Mouse (Mus musculus): ENCODE measurements around the gene Ripor1. TPM values are rescaled to one million over a fixed set of nuclear protein-coding genes. Genes with fewer than 3 reads are reported as not detected.

Ripor1 gene
- polyA plus RNA-seq, 1 experiment from 2014 or later: 19.3 TPM

DNA sequence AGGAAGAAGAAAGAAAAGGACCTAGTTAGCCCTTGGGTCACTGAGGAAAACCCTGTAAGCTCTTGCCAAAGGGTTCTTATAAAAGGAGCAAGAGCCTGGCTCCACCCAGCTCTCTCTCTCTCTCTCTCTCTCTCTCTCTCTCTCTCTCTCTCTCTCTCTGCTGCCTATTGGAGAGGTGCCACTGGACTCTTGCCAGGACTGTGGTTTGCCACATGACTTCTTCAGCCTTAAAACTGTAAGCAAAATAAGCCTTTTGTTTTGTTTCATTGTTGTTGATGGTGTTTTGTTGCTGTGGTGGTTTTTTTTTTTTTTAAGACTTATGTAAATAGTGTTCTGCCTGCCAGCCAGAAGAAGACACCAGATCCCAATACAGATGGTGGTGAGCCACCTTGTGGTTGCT is 31.6 kb upstream of the Ripor1 start:
- Histone ChIP-seq H3K9me3 (ENCODE audit: control insufficient read depth, low read length) (no peaks in the 10 kb centered on the region), H3K27ac (ENCODE audit: low read depth, low read length) (no peak overlapping the region), H3K36me3 (ENCODE audit: control insufficient read depth, insufficient read depth, low read length) (no peaks in the 10 kb centered on the region), H3K27me3 (ENCODE audit: control insufficient read depth, insufficient read depth, low read length) (no peaks in the 10 kb centered on the region), H3K4me1 (ENCODE audit: control insufficient read depth, insufficient read depth, low read length) (no peaks in the 10 kb centered on the region), H3K9ac (ENCODE audit: low read length) (no peak overlapping the region), H3K4me2 (ENCODE audit: low read depth) (no peak overlapping the region), H3K4me3 (ENCODE audit: low read depth, low read length) (no peak overlapping the region)
- ATAC-seq (ENCODE audit: insufficient read depth, low FRiP score, low TSS enrichment): no peak
- DNase-seq (ENCODE audit: low spot score): no peak

DNA sequence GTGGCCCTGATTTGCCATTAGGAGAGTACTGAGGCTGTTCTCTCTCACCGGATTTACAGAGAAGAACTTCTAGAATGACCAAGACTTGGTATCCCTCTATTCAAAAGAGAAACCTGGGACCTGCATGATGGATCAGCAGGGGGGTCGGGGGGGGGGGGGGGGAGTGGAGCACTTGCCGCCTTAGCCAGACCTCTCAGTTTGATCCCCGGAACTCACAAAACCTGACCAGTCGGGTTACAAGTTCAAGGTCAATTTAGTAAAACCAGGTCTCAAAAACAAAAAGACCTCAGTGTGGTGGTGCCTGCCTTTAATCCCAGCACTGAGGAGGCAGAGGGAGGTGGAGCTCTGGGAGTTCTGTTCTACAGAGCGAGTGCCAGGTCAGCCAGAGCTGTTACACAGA is 30.3 kb upstream of the Ripor1 start:
- H3K4me2 ChIP-seq (ENCODE audit: low read depth): no peak overlapping the region
- no peak overlapping the region for H3K9ac ChIP-seq (ENCODE audit: low read length)
- DNase-seq (ENCODE audit: low spot score) (no peak), ATAC-seq (ENCODE audit: insufficient read depth, low FRiP score, low TSS enrichment) (no peak)
- no peaks in the 10 kb centered on the region for H3K36me3 ChIP-seq (ENCODE audit: control insufficient read depth, insufficient read depth, low read length)
- no peak overlapping the region for H3K27ac ChIP-seq (ENCODE audit: low read depth, low read length)
- H3K4me3 ChIP-seq (ENCODE audit: low read depth, low read length): no peak overlapping the region
- 51% methylated on average over 5 of the region's 6 CpGs for WGBS
- H3K27me3 ChIP-seq (ENCODE audit: control insufficient read depth, insufficient read depth, low read length): no peaks in the 10 kb centered on the region
- no peaks in the 10 kb centered on the region for H3K4me1 ChIP-seq (ENCODE audit: control insufficient read depth, insufficient read depth, low read length)
- no peaks in the 10 kb centered on the region for H3K9me3 ChIP-seq (ENCODE audit: control insufficient read depth, low read length)

- no peak for ATAC-seq (ENCODE audit: insufficient read depth, low FRiP score, low TSS enrichment)
- no peaks in the 10 kb centered on the region for H3K4me1 ChIP-seq (ENCODE audit: control insufficient read depth, insufficient read depth, low read length)
- H3K9me3 ChIP-seq (ENCODE audit: control insufficient read depth, low read length): no peaks in the 10 kb centered on the region
- no peak overlapping the region for H3K4me2 ChIP-seq (ENCODE audit: low read depth)
- no peaks in the 10 kb centered on the region for H3K27me3 ChIP-seq (ENCODE audit: control insufficient read depth, insufficient read depth, low read length)
- no peak overlapping the region for H3K4me3 ChIP-seq (ENCODE audit: low read depth, low read length)
- H3K9ac ChIP-seq (ENCODE audit: low read length): no peak overlapping the region
- no peak for DNase-seq (ENCODE audit: low spot score)
- WGBS: 76% methylated on average over 3 of the region's 3 CpGs
- H3K36me3 ChIP-seq (ENCODE audit: control insufficient read depth, insufficient read depth, low read length): no peaks in the 10 kb centered on the region
- H3K27ac ChIP-seq (ENCODE audit: low read depth, low read length): no peak overlapping the region
These were observed 29.5 kb upstream of the Ripor1 start for GRCm38 (mm10) chr8:105575538-105575937.

DNA sequence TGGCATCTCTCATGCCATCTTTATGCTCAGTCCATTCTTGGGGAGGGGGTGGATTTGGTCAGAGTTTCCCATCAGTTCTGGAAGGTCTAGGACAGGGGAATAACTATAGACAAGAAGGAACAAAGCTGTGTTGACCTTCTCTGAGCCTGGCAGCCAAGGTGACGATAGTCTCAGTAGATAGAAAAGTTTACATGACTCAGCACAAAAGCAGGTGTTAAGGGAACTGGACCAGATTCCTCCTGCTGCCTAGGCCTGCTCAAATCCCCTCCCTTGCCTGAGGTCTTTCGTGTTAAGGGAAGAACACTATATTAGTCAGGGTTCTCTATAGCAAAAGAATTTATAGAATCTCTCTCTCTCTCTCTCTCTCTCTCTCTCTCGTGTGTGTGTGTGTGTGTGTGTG is 25.3 kb upstream of the Ripor1 start:
- DNase-seq (ENCODE audit: low spot score) (no peak), ATAC-seq (ENCODE audit: insufficient read depth, low FRiP score, low TSS enrichment) (no peak)
- H3K4me3 ChIP-seq (ENCODE audit: low read depth, low read length): no peak overlapping the region
- no peaks in the 10 kb centered on the region for H3K9me3 ChIP-seq (ENCODE audit: control insufficient read depth, low read length)
- H3K4me1 ChIP-seq (ENCODE audit: control insufficient read depth, insufficient read depth, low read length): no peaks in the 10 kb centered on the region
- no peaks in the 10 kb centered on the region for H3K36me3 ChIP-seq (ENCODE audit: control insufficient read depth, insufficient read depth, low read length)
- no peaks in the 10 kb centered on the region for H3K27me3 ChIP-seq (ENCODE audit: control insufficient read depth, insufficient read depth, low read length)
- H3K9ac ChIP-seq (ENCODE audit: low read length): no peak overlapping the region
- no peak overlapping the region for H3K4me2 ChIP-seq (ENCODE audit: low read depth)
- 72% methylated on average over 3 of the region's 3 CpGs for WGBS
- H3K27ac ChIP-seq (ENCODE audit: low read depth, low read length): no peak overlapping the region

DNA sequence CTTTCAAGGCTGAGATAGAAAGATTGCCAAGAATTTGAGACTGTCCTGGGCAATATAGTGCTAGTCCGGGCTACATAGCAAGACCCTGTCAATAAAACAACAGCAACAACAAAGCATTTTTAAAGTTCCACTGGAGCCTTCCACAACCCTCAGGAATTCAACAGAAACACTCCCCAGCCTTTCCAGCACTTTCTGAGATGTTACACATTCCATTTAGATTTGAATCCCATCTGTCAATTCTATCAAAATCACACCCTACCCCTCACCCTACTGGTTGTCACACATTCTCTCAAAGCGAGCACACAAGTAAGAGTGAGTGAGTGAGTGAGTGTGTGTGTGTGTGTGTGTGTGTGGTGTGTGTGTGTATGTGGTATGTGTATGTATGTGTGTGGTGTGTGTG is 12.6 kb upstream of the Ripor1 start:
- Histone ChIP-seq H3K4me3 (ENCODE audit: low read depth, low read length) (no peak overlapping the region), H3K36me3 (ENCODE audit: control insufficient read depth, insufficient read depth, low read length) (no peaks in the 10 kb centered on the region), H3K4me2 (ENCODE audit: low read depth) (no peak overlapping the region), H3K9me3 (ENCODE audit: control insufficient read depth, low read length) (no peaks in the 10 kb centered on the region), H3K27me3 (ENCODE audit: control insufficient read depth, insufficient read depth, low read length) (no peaks in the 10 kb centered on the region), H3K4me1 (ENCODE audit: control insufficient read depth, insufficient read depth, low read length) (no peaks in the 10 kb centered on the region), H3K27ac (ENCODE audit: low read depth, low read length) (no peak overlapping the region), H3K9ac (ENCODE audit: low read length) (no peak overlapping the region)
- 93% methylated on average over 2 of the region's 2 CpGs for WGBS
- DNase-seq (ENCODE audit: low spot score) (no peak), ATAC-seq (ENCODE audit: insufficient read depth, low FRiP score, low TSS enrichment) (no peak)

- Histone ChIP-seq H3K9ac (ENCODE audit: low read length) (no peak overlapping the region), H3K4me1 (ENCODE audit: control insufficient read depth, insufficient read depth, low read length) (no peaks in the 10 kb centered on the region), H3K4me3 (ENCODE audit: low read depth, low read length) (no peak overlapping the region), H3K36me3 (ENCODE audit: control insufficient read depth, insufficient read depth, low read length) (no peaks in the 10 kb centered on the region), H3K9me3 (ENCODE audit: control insufficient read depth, low read length) (no peaks in the 10 kb centered on the region), H3K27ac (ENCODE audit: low read depth, low read length) (no peak overlapping the region), H3K27me3 (ENCODE audit: control insufficient read depth, insufficient read depth, low read length) (no peaks in the 10 kb centered on the region), H3K4me2 (ENCODE audit: low read depth) (peak overlapping the region; percentile 22)
- WGBS: 26% methylated on average over 15 of the region's 15 CpGs
- DNase-seq (ENCODE audit: low spot score) (peak; percentile 48), ATAC-seq (ENCODE audit: insufficient read depth, low FRiP score, low TSS enrichment) (no peak)
These were observed 11.2 kb upstream of the Ripor1 start for GRCm38 (mm10) chr8:105593859-105594258.

DNA sequence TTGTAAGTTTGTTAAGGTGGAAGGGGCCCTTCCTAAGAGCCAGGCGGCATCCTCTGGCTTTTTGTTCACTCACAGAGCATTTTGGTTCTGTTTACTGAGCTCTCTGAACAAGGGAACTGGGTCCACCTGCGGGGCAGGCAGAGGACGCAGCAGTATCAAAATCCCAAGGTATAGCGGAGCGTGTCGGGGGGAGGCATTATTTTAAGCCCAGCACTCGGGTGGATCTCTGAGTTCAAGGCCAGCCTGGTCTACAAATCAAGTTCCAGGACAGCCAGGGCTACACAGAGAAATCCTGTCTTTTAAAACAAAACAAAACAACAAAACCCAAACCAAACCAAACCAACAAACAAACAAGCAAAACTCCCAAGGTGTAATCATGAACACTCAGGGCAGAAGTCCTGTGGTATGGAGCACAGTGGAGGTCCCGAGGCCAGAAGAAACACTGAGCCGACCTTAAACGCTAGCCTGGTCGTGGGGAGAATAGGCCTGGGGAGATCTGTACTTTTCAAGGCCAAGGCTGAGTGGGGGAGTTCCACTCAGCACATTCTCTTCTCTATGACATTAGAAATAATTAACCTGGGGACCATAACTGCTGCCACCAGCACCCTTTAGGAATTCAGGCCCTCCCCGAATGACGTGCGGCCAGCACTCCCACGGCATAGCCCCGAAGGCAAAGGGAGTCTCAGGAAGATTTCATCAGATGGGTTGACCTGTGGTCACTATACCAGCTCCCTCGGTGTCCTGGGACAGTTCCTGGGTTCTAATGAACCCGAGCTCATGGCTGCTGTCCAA is 10.4 kb upstream of the Ripor1 start:
- Histone ChIP-seq H3K9ac (ENCODE audit: low read length) (no peak overlapping the region), H3K4me1 (ENCODE audit: control insufficient read depth, insufficient read depth, low read length) (no peaks in the 10 kb centered on the region), H3K9me3 (ENCODE audit: control insufficient read depth, low read length) (no peaks in the 10 kb centered on the region), H3K27ac (ENCODE audit: low read depth, low read length) (no peak overlapping the region), H3K4me3 (ENCODE audit: low read depth, low read length) (no peak overlapping the region), H3K36me3 (ENCODE audit: control insufficient read depth, insufficient read depth, low read length) (no peaks in the 10 kb centered on the region), H3K4me2 (ENCODE audit: low read depth) (no peak overlapping the region), H3K27me3 (ENCODE audit: control insufficient read depth, insufficient read depth, low read length) (no peaks in the 10 kb centered on the region)
- ATAC-seq (ENCODE audit: insufficient read depth, low FRiP score, low TSS enrichment): no peak
- DNase-seq (ENCODE audit: low spot score): no peak
- WGBS: 78% methylated on average over 18 of the region's 18 CpGs

DNA sequence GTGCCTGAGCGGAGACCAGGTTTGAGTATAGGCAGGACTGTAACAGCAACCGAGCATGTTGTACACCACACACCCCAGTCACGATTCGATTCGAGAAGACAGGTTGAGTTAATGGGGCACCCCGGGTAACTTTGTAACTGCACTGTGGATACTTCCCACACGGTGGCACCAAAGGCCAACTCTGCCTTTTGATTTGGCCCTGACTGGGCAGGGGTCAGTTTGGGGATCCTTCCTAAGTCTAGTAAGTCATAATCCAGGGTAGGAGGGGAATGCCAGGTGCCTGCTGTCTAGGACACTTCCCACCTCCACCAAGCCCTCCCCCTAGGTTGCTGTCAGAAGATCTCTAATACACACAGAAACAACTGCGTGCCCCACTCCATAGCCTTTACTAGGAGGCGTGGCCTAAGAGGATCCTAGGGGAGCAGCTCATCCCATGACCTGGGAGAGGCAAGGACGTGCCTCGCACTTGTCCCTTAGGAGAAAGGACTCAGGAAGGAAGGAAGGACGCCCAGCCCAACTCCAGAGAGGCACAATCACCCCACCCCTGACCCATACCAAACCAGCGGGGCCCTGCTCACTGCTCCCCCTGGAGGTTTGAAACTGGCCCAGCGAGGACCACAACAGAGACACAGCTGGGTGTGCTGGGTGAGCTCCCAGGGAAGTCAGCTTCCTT is 8.6 kb upstream of the Ripor1 start:
- no peaks in the 10 kb centered on the region for H3K36me3 ChIP-seq (ENCODE audit: control insufficient read depth, insufficient read depth, low read length)
- H3K27ac ChIP-seq (ENCODE audit: low read depth, low read length): no peak overlapping the region
- H3K4me3 ChIP-seq (ENCODE audit: low read depth, low read length): no peak overlapping the region
- H3K4me2 ChIP-seq (ENCODE audit: low read depth): peak overlapping the region; percentile 16; the same call in 1 of the 2 replicates
- WGBS: 5% methylated on average over 14 of the region's 14 CpGs
- no peaks in the 10 kb centered on the region for H3K27me3 ChIP-seq (ENCODE audit: control insufficient read depth, insufficient read depth, low read length)
- peak; percentile 66 for DNase-seq (ENCODE audit: low spot score)
- H3K9ac ChIP-seq (ENCODE audit: low read length): no peak overlapping the region
- peak; percentile 58 for ATAC-seq (ENCODE audit: insufficient read depth, low FRiP score, low TSS enrichment)
- H3K9me3 ChIP-seq (ENCODE audit: control insufficient read depth, low read length): no peaks in the 10 kb centered on the region
- no peaks in the 10 kb centered on the region for H3K4me1 ChIP-seq (ENCODE audit: control insufficient read depth, insufficient read depth, low read length)

- Histone ChIP-seq H3K9me3 (ENCODE audit: control insufficient read depth, low read length) (no peaks in the 10 kb centered on the region), H3K27me3 (ENCODE audit: control insufficient read depth, insufficient read depth, low read length) (no peaks in the 10 kb centered on the region), H3K9ac (ENCODE audit: low read length) (no peak overlapping the region), H3K4me3 (ENCODE audit: low read depth, low read length) (no peak overlapping the region), H3K27ac (ENCODE audit: low read depth, low read length) (no peak overlapping the region), H3K36me3 (ENCODE audit: control insufficient read depth, insufficient read depth, low read length) (no peaks in the 10 kb centered on the region), H3K4me2 (ENCODE audit: low read depth) (no peak overlapping the region), H3K4me1 (ENCODE audit: control insufficient read depth, insufficient read depth, low read length) (no peaks in the 10 kb centered on the region)
- DNase-seq (ENCODE audit: low spot score) (no peak), ATAC-seq (ENCODE audit: insufficient read depth, low FRiP score, low TSS enrichment) (no peak)
- 81% methylated on average over 6 of the region's 6 CpGs for WGBS
These were observed 6.3 kb upstream of the Ripor1 start for GRCm38 (mm10) chr8:105598777-105599176.

Data from neural tube, embryonic 11.5 days (tissue).